Mouse (Mus musculus) intestine, embryonic 14.5 days (tissue): ENCODE data around the gene Cd4. TPM values are rescaled to one million over a fixed set of nuclear protein-coding genes. Genes with fewer than 3 reads are reported as not detected.

Experiments
- ATAC-seq: fragments of 200-750 bp; cut with Nextera tagmentation; replicated peaks from 2 replicates; pipeline ENCODE4 v1.8.0; 2017; ENCODE audit warnings: low read depth, moderate number of reproducible peaks, moderate TSS enrichment, moderate library complexity; ENCODE audit not compliant: low FRiP score, low TSS enrichment
- DNase-seq: peaks from one replicate; pipeline ENCODE4 v3.0.0-alpha.2; 2018; ENCODE audit warnings: low spot score
- H3K27ac ChIP-seq: fragments of 300-500 bp; sonication (generic); 2 replicates; pipeline ENCODE4 v1.5.1; 2014; ENCODE audit warnings: low read depth, mild to moderate bottlenecking, control low read depth
- H3K27me3 ChIP-seq: fragments of 300-500 bp; sonication (generic); replicated peaks from 2 replicates; pipeline ENCODE4 v1.6.1; 2014; ENCODE audit warnings: low read length, control low read depth; ENCODE audit not compliant: control insufficient read depth, insufficient read depth
- H3K36me3 ChIP-seq: fragments of 300-500 bp; sonication (generic); 2 replicates; pipeline ENCODE4 v1.6.1; 2014; ENCODE audit warnings: low read length, control low read depth; ENCODE audit not compliant: control insufficient read depth, insufficient read depth
- H3K4me1 ChIP-seq: fragments of 300-500 bp; sonication (generic); replicated peaks from 2 replicates; pipeline ENCODE4 v1.6.1; 2014; ENCODE audit warnings: low read length, control low read depth, mixed read lengths; ENCODE audit not compliant: control insufficient read depth, insufficient read depth
- H3K4me2 ChIP-seq: fragments of 300-500 bp; sonication (generic); 2 replicates; pipeline ENCODE4 v1.6.1; 2014; ENCODE audit warnings: low read length
- H3K4me3 ChIP-seq: fragments of 300-500 bp; sonication (generic); 2 replicates; pipeline ENCODE4 v1.5.1; 2014; ENCODE audit warnings: low read depth, low read length, control low read depth, mixed read lengths
- H3K9ac ChIP-seq: fragments of 300-500 bp; sonication (generic); 2 replicates; pipeline ENCODE4 v1.6.1; 2014; ENCODE audit warnings: mild to moderate bottlenecking, low read length
- H3K9me3 ChIP-seq: fragments of 300-500 bp; sonication (generic); 2 replicates; pipeline ENCODE4 v1.6.1; 2016; ENCODE audit warnings: low read length, control low read depth; ENCODE audit not compliant: control insufficient read depth
- WGBS: fragments of 180-500 bp; shearing (Covaris S2); extraction: QIAGEN DNeasy Blood & Tissue Kit; methylation state at CpG from one replicate; pipeline ENCODE4 v1.1.7; 2014; 5-methylcytosine and 5-hydroxymethylcytosine counted together
- polyA plus RNA-seq: library from polyadenylated mRNA; unstranded; fragments of >200 nt; fragmentation: Nextera tagmentation; extraction: Ambion mirVana; gene quantifications from 2 replicates; pipeline ENCODE4 v1.2.1, GENCODE M21; 2014

The Cd4 gene
- polyA plus RNA-seq, 1 experiment from 2014 or later = 0.37 TPM

DNA sequence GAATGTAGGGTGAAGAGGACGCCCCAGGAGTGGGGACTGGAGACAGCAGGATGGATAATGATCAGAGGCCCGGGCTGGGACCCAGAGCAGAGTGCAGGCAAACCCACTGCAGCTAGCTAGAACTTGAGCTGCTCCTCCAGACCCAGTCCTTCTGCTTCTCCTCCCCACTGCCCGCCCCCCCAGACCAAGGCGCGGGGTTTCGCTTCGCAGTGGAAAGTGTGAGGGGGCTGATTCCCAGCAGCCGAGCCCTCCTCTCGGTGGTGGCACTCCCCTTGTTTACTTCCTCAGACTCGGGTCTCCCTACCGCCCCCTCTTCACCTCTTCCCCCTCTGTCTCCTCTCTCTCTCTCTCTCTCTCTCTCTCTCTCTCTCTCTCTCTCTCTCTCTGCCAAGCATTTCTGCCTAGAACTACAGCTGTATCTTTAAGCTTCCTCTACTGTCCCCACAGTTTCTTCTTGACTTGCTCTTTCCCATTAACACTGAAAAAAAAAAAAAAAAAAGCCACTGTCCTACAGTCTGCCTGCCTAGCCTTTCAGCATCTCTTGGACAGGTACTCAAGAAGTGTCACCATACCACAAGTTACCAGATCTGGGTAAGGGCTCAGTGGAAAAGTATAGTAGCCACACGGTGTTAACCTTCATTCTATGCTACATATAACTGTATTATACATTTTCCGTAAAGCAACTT, 23.7 kb upstream of the Cd4 start, which contains the start of gene Lag3:
Lag3 (minus strand) TSS at position 173 of the 686 bp plus-strand sequence.
- Histone ChIP-seq H3K36me3 (peaks cover 27% of the 10 kb centered on the region), H3K4me1 (peaks cover 30% of the 10 kb centered on the region), H3K4me2 (peak within 1 kb of the TSS; percentile 21), H3K4me3 (no peak within 1 kb of the TSS), H3K27ac (no peak within 1 kb of the TSS), H3K27me3 (0 out of 2 replicates have a peak, but pooled peaks cover 3% of the 10 kb centered on the region), H3K9ac (no peak within 1 kb of the TSS), H3K9me3 (no peaks in the 10 kb centered on the region)
- DNase-seq (no peak), ATAC-seq (no peak)
- 21% methylated on average over 11 of the region's 13 CpGs for whole genome bisulfite sequencing

DNA sequence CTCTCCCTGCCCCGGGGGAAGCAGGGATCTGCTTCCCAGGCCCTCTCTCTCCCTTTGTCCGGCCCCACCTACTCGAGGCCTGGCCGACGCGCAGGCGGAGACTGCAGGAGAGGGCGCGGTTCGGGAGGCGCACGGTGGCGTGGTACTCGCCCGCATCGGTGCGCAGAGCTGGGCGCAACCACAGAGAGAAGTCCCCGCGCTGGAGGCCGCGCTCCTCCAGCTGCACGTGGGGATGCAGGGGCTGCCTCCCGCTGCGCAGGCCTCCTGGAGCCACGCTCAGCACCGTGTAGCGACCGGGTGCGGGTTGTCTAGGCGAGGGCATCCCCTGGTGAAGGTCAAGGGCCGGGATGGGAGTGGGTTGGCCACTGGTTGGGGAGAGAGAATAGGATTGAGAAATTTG, 22.0 kb upstream of the Cd4 start:
- H3K36me3 ChIP-seq = peaks cover 26% of the 10 kb centered on the region
- H3K27ac ChIP-seq = no peak overlapping the region
- DNase-seq (no peak), ATAC-seq (no peak; the same call in 1 of the 2 replicates)
- WGBS = 3% methylated on average over 32 of the region's 32 CpGs
- H3K27me3 ChIP-seq = 0 out of 2 replicates have a peak, but pooled peaks cover 3% of the 10 kb centered on the region
- peaks cover 21% of the 10 kb centered on the region for H3K4me1 ChIP-seq
- no peaks in the 10 kb centered on the region for H3K9me3 ChIP-seq
- peak overlapping the region; percentile 48 for H3K4me2 ChIP-seq
- peak overlapping the region; percentile 12 for H3K4me3 ChIP-seq
- peak overlapping the region; percentile 20; the same call in 1 of the 2 replicates for H3K9ac ChIP-seq

DNA sequence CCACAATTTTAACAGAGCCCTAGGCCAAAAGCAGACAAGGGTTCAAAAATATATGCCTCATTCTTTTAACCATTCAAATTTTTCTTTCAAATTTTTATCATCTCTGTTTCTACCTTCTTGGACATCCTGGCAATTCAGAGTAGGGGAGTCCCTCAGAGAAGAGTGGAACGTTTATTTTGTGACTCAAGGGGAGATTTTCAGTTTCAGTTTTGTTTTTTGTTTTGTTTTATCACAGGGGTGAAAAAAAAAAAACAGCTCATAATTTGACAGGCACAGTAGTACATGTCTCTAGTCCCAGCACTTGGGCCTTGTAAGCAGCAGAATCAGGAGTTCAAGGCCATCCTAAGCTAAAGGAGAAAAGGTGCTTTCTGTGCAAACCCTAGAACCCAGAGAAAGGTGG, 19.7 kb upstream of the Cd4 start:
- Histone ChIP-seq H3K27me3 (0 out of 2 replicates have a peak, but pooled peaks cover 3% of the 10 kb centered on the region), H3K9me3 (no peaks in the 10 kb centered on the region), H3K9ac (no peak overlapping the region), H3K36me3 (peaks cover 4% of the 10 kb centered on the region; the same call in 1 of the 2 replicates), H3K4me2 (no peak overlapping the region), H3K4me3 (no peak overlapping the region), H3K4me1 (peaks cover 16% of the 10 kb centered on the region), H3K27ac (no peak overlapping the region)
- no peak for DNase-seq
- 94% methylated on average over 1 of the region's 1 CpGs for WGBS
- ATAC-seq = no peak

DNA sequence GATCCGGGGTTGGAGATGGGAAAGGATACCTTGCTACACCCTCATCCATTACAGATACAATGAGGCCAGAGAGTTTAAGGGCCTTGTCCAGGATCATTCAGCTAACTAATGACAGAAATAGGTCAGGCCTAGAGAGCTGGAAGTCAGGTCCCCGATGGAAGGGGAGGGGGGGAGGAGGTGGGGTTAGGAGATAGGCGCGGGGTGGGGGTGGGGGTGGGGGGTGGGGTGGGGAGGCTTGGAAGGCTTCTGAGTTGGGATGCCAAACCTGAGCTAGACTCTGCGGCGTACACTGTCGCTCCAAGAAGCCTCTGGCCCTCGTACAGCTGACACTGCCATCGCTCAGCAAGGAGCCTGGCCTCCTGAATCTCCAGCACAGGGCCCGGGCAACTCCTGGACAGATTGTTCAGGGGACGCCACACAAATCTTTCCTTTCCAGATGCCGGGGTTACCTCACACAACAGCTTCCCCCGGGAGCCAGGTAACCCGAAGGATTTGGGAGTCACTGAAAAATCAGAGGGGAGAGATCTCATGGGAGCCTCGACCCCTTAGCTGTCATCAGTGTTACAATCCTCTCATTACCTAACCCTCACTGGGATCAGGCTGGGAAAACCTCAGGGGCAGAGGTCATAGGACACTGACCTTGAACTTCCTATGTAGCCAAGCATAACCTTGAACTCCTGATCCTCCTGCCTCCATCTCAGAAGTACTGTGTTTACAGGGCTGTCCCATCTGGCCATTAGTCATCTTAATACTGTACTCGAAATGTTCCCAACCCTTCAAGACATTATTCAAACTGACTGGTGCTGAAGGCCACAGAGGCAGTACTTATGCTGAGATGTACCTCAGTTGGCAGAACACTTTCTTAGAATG, 17.2 kb upstream of the Cd4 start:
- Histone ChIP-seq H3K27ac (peak overlapping the region; percentile 98), H3K4me3 (peak overlapping the region; percentile 47; the same call in 1 of the 2 replicates), H3K9me3 (no peaks in the 10 kb centered on the region), H3K9ac (peak overlapping the region; percentile 74), H3K36me3 (no peaks in the 10 kb centered on the region), H3K4me2 (peak overlapping the region; percentile 81), H3K4me1 (peaks cover 16% of the 10 kb centered on the region), H3K27me3 (0 out of 2 replicates have a peak, but pooled peaks cover under 1% of the 10 kb centered on the region)
- WGBS = 36% methylated on average over 14 of the region's 16 CpGs
- DNase-seq (no peak), ATAC-seq (no peak)

DNA sequence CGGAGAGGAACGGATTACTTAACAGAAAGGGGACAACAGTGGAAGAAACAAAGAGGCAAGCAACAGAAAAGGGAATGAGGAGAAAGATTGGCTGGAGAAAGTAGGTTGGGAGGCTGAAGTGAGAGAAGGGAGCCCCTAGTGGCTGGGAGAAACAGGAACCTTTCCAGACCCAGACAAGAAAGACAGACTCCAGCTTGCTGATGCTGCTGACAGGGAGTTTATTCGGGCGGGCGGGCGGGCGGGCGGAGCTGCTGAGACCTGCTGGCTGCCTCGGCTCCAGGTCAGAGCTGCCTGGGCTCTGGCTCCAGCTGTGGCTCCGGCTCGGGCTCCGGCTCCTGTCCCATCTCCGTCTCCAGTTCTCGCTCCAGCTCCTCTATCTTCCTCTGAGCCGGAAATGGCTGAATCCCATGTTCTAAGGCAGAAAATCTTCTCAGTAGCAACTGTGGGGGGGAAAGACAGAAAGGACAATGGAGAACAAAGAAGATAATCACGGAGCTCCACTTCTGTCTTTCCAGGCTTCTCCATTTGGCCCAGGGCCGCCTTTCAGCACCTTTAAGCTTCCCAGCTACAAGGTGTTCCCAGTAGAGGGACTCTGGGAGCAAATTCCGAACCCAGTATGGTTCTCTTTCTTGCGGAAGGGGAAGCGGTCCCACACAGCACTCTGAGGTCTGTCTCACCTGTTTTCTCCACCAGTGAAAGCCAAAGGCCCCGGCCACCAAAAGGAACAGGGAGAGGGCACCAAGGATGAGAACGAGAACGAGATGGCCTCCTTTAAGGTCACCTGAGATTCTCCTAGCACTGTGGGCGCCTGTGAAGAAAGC, 16.4 kb upstream of the Cd4 start:
- Histone ChIP-seq H3K4me2 (peak overlapping the region; percentile 81), H3K27ac (peak overlapping the region; percentile 98), H3K9me3 (no peaks in the 10 kb centered on the region), H3K4me3 (peak overlapping the region; percentile 47), H3K36me3 (no peaks in the 10 kb centered on the region), H3K4me1 (peaks cover 10% of the 10 kb centered on the region), H3K27me3 (no peaks in the 10 kb centered on the region), H3K9ac (peak overlapping the region; percentile 74)
- DNase-seq (peak; percentile 85), ATAC-seq (peak; percentile 76)
- WGBS = 5% methylated on average over 24 of the region's 24 CpGs

DNA sequence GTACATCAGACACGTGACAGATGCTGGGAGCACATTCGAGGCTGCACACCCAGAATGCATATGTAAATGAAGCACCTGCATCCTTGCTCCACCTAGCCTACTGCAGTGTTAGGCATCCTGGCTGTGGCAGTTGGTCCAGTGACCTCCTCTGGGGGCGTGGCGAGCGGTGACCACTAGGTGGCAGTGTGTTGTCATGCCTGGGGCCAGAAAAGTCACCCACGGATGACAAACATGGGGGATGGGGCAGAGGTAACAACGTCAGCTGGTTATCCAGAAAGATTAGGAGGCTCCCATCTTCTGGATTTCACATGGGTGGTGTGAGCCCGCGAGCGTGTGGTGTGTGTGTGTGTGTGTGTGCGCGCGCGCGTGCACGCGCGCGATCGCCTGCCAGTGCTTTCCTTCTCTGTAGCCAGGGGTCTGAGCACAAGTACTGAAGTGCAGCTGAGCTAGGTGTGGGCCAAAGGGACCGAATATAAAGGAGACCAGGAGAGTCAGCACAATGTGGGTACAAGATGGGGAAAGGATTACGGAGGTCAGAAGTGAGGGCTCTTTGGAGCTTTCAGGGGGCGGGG, 15.6 kb upstream of the Cd4 start:
- ATAC-seq (peak; percentile 80), DNase-seq (peak; percentile 99)
- H3K4me3 ChIP-seq = peak overlapping the region; percentile 47
- peak overlapping the region; percentile 74 for H3K9ac ChIP-seq
- no peaks in the 10 kb centered on the region for H3K36me3 ChIP-seq
- H3K4me2 ChIP-seq = peak overlapping the region; percentile 81
- H3K9me3 ChIP-seq = no peaks in the 10 kb centered on the region
- no peaks in the 10 kb centered on the region for H3K27me3 ChIP-seq
- H3K27ac ChIP-seq = peak overlapping the region; percentile 98
- H3K4me1 ChIP-seq = peaks cover 10% of the 10 kb centered on the region
- under 1% methylated on average over 23 of the region's 23 CpGs for WGBS

DNA sequence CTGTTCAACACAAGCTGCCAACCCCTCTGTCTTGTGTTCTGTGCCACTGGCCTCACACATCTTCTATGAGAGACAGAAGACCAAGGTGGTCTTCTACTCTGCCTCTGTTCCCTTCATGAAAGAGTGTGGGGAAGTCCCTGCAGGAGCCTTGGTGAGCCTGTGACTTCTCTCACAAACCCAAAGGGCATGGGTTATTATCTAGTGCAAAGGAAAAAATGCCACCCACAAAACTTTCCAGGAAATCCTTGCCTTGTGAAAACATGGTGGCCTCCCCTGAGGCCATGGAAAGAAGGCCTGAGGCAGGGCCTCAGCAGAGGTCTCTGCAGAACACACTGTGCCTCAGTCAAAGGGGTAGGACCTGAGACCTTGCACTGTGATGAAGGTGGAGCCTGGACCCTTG, 13.8 kb upstream of the Cd4 start:
- DNase-seq = no peak

More for the DNA sequence above, 13.8 kb upstream of the Cd4 start:
- Histone ChIP-seq H3K4me3 (no peak overlapping the region), H3K4me1 (peaks cover 10% of the 10 kb centered on the region), H3K9me3 (no peaks in the 10 kb centered on the region), H3K27me3 (no peaks in the 10 kb centered on the region), H3K9ac (no peak overlapping the region), H3K4me2 (no peak overlapping the region), H3K36me3 (no peaks in the 10 kb centered on the region), H3K27ac (no peak overlapping the region)
- no peak for ATAC-seq
